Mouse (Mus musculus): ENCODE measurements around the gene Map3k13.
A peak's percentile ranks its signal among the peaks of the same experiment; 100 is the strongest.

DNA sequence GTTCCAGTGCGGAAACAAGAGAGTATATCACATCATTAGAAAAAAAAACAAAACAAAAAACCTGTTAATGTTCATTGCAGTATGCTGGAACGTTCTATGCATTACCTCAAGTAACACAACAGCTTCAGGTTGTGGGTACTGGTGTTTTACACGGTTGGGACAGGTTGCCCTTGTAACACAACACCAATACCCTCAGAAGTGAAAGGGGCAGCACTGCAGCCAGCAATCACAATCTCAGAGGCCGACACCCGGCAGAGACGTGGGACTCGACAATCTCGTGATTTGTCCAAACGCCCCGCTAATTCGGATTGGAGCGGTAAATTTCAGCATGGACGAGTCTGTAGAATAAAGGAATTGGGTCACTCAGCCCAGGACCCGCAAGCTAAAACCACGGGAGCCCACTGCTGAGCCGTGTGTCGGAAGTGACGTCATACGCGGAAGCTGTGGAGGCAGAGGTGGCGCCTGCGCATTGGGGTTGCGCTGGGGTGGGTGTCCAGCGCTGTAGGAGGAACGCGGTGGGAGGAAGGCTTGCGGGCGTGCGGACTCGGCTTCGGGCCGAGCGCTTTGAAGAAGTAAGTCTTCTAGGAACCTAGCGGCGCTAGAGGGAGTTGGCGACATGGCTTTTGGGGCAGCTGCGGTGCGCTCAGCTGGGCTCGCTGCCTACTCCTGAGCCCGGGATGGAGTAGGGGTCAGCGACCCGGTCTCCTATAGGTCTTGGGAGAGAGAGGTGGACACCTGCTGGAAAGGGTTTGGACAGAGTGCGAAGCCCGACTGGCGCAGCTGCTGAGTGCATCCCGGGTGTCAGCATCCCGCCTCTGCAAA lies at the start of gene Map3k13:
- TF ChIP-seq POLR2A (IDR thresholded peaks at IDR 0.05; ENCODE audit: borderline replicate concordance, insufficient read depth, low read length) (peak; percentile 98), CTCF (IDR thresholded peaks at IDR 0.05; ENCODE audit: borderline replicate concordance, insufficient read depth, low read depth, low read length) (no peak; the same call in 1 of the 2 replicates)
